Mouse (Mus musculus) intestine, postnatal 0 days (tissue): ENCODE measurements at regions not wholly inside any gene's neighbourhood (a gene's known extent, or its start where the extent isn't known, plus 50 kb on each side); places are given as distances from the start of the nearest gene placed in this dataset.

Experiments
- ATAC-seq: fragments of 200-750 bp; cut with Nextera tagmentation; 2 replicates; pipeline ENCODE4 v1.8.0; 2017; ENCODE audit warnings: mild to moderate bottlenecking, moderate TSS enrichment, moderate library complexity
- H3K27ac ChIP-seq: fragments of 300-500 bp; sonication (generic); 2 replicates; pipeline ENCODE4 v1.5.1; 2014; ENCODE audit warnings: mild to moderate bottlenecking, low read depth, low read length, moderate library complexity
- H3K27me3 ChIP-seq: fragments of 300-500 bp; sonication (generic); replicated peaks from 2 replicates; pipeline ENCODE4 v1.6.1; 2014; ENCODE audit warnings: low read length, mixed read lengths; ENCODE audit not compliant: control insufficient read depth, insufficient read depth
- H3K36me3 ChIP-seq: fragments of 300-500 bp; sonication (generic); 2 replicates; pipeline ENCODE4 v1.6.1; 2014; ENCODE audit warnings: mild to moderate bottlenecking, moderate library complexity; ENCODE audit not compliant: control insufficient read depth, insufficient read depth
- H3K4me1 ChIP-seq: fragments of 300-500 bp; sonication (generic); replicated peaks from 2 replicates; pipeline ENCODE4 v1.6.1; 2014; ENCODE audit warnings: antibody characterized with exemption, low read length, mixed read lengths; ENCODE audit not compliant: control insufficient read depth, insufficient read depth
- H3K4me2 ChIP-seq: fragments of 300-500 bp; sonication (generic); replicated peaks from 2 replicates; pipeline ENCODE4 v1.6.1; 2014; ENCODE audit warnings: low read depth, mild to moderate bottlenecking, moderate library complexity
- H3K4me3 ChIP-seq: fragments of 300-500 bp; sonication (generic); 2 replicates; pipeline ENCODE4 v1.5.1; 2014; ENCODE audit warnings: low read depth, low read length
- H3K9ac ChIP-seq: fragments of 300-500 bp; sonication (generic); 2 replicates; pipeline ENCODE4 v1.6.1; 2014; ENCODE audit warnings: mild to moderate bottlenecking, low read depth, low read length
- H3K9me3 ChIP-seq: fragments of 300-500 bp; sonication (generic); 2 replicates; pipeline ENCODE4 v1.6.1; 2016; ENCODE audit warnings: mixed run types; ENCODE audit not compliant: control insufficient read depth
- CTCF ChIP-seq: sonication (generic); IDR thresholded peaks from 2 replicates; pipeline ENCODE4 v1.5.1; 2016; ENCODE audit warnings: low read depth, mild to moderate bottlenecking, control low read depth, antibody characterized with exemption, moderate library complexity
- WGBS: fragments of 180-500 bp; shearing (Covaris S2); extraction: QIAGEN DNeasy Blood & Tissue Kit; methylation state at CpG from one replicate; pipeline ENCODE4 v1.1.7; 2014; 5-methylcytosine and 5-hydroxymethylcytosine counted together

DNA sequence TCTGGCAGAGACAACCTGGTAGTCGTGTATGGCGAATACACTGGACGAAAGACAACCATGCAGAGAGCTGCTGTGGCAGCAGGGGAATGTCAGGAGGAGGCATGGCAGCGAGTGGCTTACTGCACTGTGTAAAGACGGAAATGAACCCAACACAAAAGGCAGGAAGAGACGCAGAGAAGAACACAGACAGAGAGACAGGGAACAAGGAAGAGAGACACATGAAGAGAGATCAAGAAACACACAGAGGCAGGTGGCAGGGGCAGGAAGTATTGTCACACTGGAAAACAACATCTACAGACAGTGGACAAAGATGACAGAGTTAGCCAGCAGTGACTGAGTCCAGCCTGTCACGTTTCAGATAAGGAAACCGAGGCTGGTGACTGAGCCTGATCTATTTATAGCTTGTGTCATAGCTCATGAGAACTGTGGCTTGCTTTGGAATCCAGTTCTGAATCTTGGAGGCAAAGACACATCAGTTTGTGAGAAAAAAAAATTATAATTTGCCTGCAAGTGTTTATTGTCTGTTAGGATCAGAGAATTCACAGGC lies 218.0 kb downstream of the Sipa1l2 start:
- no peak for ATAC-seq
- H3K4me2 ChIP-seq: no peak overlapping the region
- H3K4me1 ChIP-seq: no peaks in the 10 kb centered on the region; the same call in 1 of the 2 replicates
- no peaks in the 10 kb centered on the region for H3K9me3 ChIP-seq
- no peak overlapping the region for H3K4me3 ChIP-seq
- H3K27me3 ChIP-seq: no peaks in the 10 kb centered on the region
- H3K36me3 ChIP-seq: no peaks in the 10 kb centered on the region
- H3K27ac ChIP-seq: no peak overlapping the region
- TF ChIP-seq CTCF: no peak
- H3K9ac ChIP-seq: no peak overlapping the region
- WGBS: 61% methylated on average over 8 of the region's 8 CpGs

DNA sequence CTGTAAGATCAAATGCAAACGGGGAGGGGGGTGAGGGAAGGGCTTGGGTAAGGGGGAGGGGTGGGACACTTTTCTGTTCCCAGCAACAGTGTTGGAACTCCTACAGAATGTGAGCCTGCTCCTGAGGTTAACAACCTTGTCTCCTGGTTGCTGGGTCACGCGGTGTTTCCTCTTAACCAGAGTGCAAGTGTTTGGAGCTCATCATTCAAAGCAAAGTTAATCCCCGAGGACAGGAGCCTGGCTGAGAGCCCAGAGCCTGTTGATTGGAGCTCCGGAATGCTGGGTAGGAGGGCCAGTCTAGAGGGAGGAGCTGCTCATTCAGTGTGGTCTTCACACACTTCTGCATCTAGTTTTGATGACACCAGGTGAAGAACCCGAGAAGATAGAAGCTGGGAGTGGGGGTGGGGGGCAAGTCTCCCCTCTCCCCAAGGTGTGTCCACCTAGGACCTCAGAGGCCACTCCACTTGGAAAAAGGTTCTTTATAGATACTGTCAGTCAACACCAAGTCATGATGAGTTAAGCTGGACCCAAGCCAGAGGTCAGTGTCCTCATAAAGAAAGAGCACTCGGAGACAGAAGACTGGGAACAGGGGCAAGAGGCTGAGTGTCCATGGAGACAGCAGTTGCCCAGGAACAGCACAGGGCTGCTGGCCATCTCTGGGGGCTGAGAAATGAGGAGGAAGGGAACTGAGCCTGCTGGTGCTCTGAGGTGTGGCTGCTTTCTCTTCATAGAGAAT lies 220.2 kb downstream of the Sipa1l2 start:
- H3K27ac ChIP-seq: no peak overlapping the region
- no peak for TF ChIP-seq CTCF

DNA sequence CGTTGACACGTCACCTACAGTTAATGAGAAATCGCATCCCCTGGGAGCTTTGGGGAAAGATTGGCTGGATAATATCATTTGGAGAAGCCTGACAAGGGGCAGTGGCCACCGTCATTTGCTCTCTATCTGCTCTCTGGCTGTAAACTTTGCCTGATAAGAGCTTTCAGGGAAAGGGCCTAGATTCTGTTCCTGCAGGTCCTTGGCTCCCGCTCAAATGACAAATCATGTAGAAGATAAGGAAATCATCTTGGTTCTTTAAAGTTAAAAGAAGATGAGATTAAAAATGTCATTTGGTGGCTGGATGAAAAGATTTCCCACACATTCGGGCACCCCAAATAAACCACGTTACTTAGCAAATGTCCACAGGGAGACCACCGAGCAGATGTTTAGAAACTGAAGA lies 223.4 kb downstream of the Sipa1l2 start:
- no peak overlapping the region for H3K4me3 ChIP-seq
- ATAC-seq: no peak
- H3K4me2 ChIP-seq: no peak overlapping the region
- TF ChIP-seq CTCF: no peak
- H3K27me3 ChIP-seq: 0 out of 2 replicates have a peak, but pooled peaks cover 3% of the 10 kb centered on the region
- H3K36me3 ChIP-seq: no peaks in the 10 kb centered on the region
- no peak overlapping the region for H3K9ac ChIP-seq
- WGBS: 41% methylated on average over 8 of the region's 8 CpGs
- peaks cover 5% of the 10 kb centered on the region; the same call in 1 of the 2 replicates for H3K4me1 ChIP-seq
- H3K9me3 ChIP-seq: no peaks in the 10 kb centered on the region
- H3K27ac ChIP-seq: no peak overlapping the region

More for the DNA sequence above, 220.2 kb downstream of the Sipa1l2 start:
- H3K27me3 ChIP-seq: no peaks in the 10 kb centered on the region
- H3K9ac ChIP-seq: no peak overlapping the region
- H3K36me3 ChIP-seq: no peaks in the 10 kb centered on the region
- ATAC-seq: peak; percentile 16; the same call in 1 of the 2 replicates
- H3K9me3 ChIP-seq: no peaks in the 10 kb centered on the region
- H3K4me2 ChIP-seq: no peak overlapping the region
- 17% methylated on average over 7 of the region's 7 CpGs for WGBS
- no peak overlapping the region for H3K4me3 ChIP-seq
- no peaks in the 10 kb centered on the region; the same call in 1 of the 2 replicates for H3K4me1 ChIP-seq

DNA sequence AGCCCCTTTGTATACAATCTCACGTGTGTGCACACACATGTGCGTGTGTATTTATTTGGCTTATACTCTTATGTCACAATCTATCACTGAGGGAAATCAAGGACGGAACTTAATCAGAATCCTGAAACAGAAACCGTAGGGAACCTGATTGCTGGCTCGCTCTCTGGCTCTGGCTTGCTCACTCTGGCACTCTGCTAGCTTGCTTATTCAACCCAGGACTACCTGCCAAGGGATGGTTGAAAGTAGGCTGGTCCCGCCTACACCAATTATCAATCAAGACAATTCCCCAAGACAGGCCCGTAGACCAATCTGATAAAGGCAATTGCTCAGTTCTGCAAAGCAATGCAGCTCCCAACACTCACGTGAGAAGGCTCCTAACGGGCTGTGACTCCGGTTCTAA lies 224.0 kb downstream of the Sipa1l2 start:
- no peak overlapping the region for H3K27ac ChIP-seq
- H3K4me3 ChIP-seq: no peak overlapping the region
- no peaks in the 10 kb centered on the region for H3K36me3 ChIP-seq
- 0 out of 2 replicates have a peak, but pooled peaks cover 3% of the 10 kb centered on the region for H3K27me3 ChIP-seq
- ATAC-seq: no peak
- no peaks in the 10 kb centered on the region for H3K9me3 ChIP-seq
- H3K4me1 ChIP-seq: peaks cover 5% of the 10 kb centered on the region; the same call in 1 of the 2 replicates
- WGBS: 66% methylated on average over 10 of the region's 10 CpGs
- no peak for TF ChIP-seq CTCF
- H3K4me2 ChIP-seq: no peak overlapping the region
- no peak overlapping the region for H3K9ac ChIP-seq

DNA sequence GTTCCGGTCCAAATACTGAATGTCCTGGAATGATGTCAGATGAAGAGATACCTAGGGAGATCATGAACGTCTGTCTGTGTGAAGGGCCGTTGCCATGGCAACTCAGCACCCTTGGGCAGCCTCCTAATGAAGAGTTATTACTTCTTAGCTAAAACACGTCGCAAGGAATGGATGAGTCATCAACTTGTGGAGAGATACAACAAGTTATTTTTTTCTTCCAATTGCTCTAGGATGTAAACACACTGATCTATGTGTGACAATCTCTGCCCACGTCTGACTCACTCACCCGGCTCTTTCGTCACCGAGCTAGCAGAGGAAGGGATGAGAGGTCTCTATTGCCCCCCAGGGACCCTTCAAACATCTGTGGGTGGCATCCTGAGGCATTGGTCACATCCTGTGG lies 225.7 kb downstream of the Sipa1l2 start:
- H3K27ac ChIP-seq: no peak overlapping the region
- no peak for ATAC-seq
- 39% methylated on average over 9 of the region's 9 CpGs for WGBS
- H3K4me1 ChIP-seq: peaks cover 5% of the 10 kb centered on the region; the same call in 1 of the 2 replicates
- H3K4me2 ChIP-seq: no peak overlapping the region
- H3K4me3 ChIP-seq: no peak overlapping the region
- H3K27me3 ChIP-seq: 0 out of 2 replicates have a peak, but pooled peaks cover 3% of the 10 kb centered on the region
- H3K9me3 ChIP-seq: no peaks in the 10 kb centered on the region
- TF ChIP-seq CTCF: no peak
- no peaks in the 10 kb centered on the region for H3K36me3 ChIP-seq
- no peak overlapping the region for H3K9ac ChIP-seq

DNA sequence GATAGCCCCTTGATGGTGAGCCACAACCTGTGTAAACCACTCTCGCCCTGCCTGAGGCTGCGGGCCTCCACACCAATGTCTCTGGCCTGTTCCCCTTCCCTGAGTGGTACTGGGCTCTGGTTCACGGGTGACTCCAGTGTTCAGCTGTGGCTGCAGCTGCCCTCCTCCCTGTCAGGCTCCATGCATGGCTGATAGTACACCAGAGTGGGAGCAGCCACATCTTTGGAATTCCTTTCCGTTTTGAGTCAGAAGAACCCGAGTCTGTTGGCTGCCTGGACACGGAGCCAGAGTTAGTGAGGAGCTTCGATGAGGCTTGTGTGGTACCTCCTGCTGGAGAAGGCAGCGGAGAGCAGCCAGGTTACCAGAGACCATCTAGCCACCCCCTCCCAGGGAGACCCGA lies 227.1 kb downstream of the Sipa1l2 start:
- Histone ChIP-seq H3K27me3 (0 out of 2 replicates have a peak, but pooled peaks cover 3% of the 10 kb centered on the region), H3K27ac (no peak overlapping the region), H3K4me2 (no peak overlapping the region), H3K4me3 (no peak overlapping the region), H3K4me1 (0 out of 2 replicates have a peak, but pooled peaks cover 5% of the 10 kb centered on the region), H3K9me3 (no peaks in the 10 kb centered on the region), H3K36me3 (no peaks in the 10 kb centered on the region), H3K9ac (no peak overlapping the region)
- 59% methylated on average over 9 of the region's 9 CpGs for WGBS
- no peak for TF ChIP-seq CTCF
- ATAC-seq: 0 out of 2 replicates have a peak, but pooled peaks have one; percentile 8
